Mouse (Mus musculus) kidney, embryonic 15.5 days (tissue): ENCODE measurements at regions not wholly inside any gene's neighbourhood (a gene's known extent, or its start where the extent isn't known, plus 50 kb on each side); places are given as distances from the start of the nearest gene placed in this dataset.

Experiments
- ATAC-seq: fragments of 200-750 bp; cut with Nextera tagmentation; replicated peaks from 2 replicates; pipeline ENCODE4 v1.8.0; 2017; ENCODE audit warnings: moderate TSS enrichment; ENCODE audit not compliant: low FRiP score
- H3K27ac ChIP-seq: fragments of 300-500 bp; sonication (generic); 2 replicates; pipeline ENCODE4 v1.5.1; 2015; ENCODE audit warnings: mild to moderate bottlenecking, inconsistent platforms
- H3K27me3 ChIP-seq: fragments of 300-500 bp; sonication (generic); 2 replicates; pipeline ENCODE4 v1.6.1; 2015; ENCODE audit warnings: inconsistent platforms
- H3K36me3 ChIP-seq: fragments of 300-500 bp; sonication (generic); 2 replicates; pipeline ENCODE4 v1.6.1; 2015; ENCODE audit warnings: inconsistent platforms
- H3K4me1 ChIP-seq: fragments of 300-500 bp; sonication (generic); 2 replicates; pipeline ENCODE4 v1.6.1; 2015; ENCODE audit warnings: inconsistent platforms
- H3K4me2 ChIP-seq: fragments of 300-500 bp; sonication (generic); 2 replicates; pipeline ENCODE4 v1.6.1; 2015; ENCODE audit warnings: moderate library complexity, mild to moderate bottlenecking, inconsistent platforms
- H3K4me3 ChIP-seq: fragments of 300-500 bp; sonication (generic); replicated peaks from 2 replicates; pipeline ENCODE4 v1.5.1; 2015; ENCODE audit warnings: mild to moderate bottlenecking, inconsistent platforms
- H3K9ac ChIP-seq: fragments of 300-500 bp; sonication (generic); 2 replicates; pipeline ENCODE4 v1.6.1; 2015; ENCODE audit warnings: mild to moderate bottlenecking, inconsistent platforms
- H3K9me3 ChIP-seq: fragments of 300-500 bp; sonication (generic); replicated peaks from 2 replicates; pipeline ENCODE4 v1.6.1; 2016; ENCODE audit warnings: inconsistent platforms
- WGBS: fragments of 180-500 bp; shearing (Covaris S2); methylation state at CpG from one replicate; pipeline ENCODE4 v1.1.7; 2015; ENCODE audit warnings: mixed read lengths; 5-methylcytosine and 5-hydroxymethylcytosine counted together

GRCm38 (mm10) chr1:138771307-138772011, 76.9 kb downstream of the Lhx9 start:
- Histone ChIP-seq H3K27me3 (no peaks in the 10 kb centered on the region), H3K27ac (no peak overlapping the region), H3K4me1 (no peaks in the 10 kb centered on the region), H3K4me3 (no peak overlapping the region), H3K36me3 (no peaks in the 10 kb centered on the region), H3K9me3 (no peaks in the 10 kb centered on the region), H3K4me2 (no peak overlapping the region), H3K9ac (no peak overlapping the region)
- ATAC-seq = no peak
- WGBS = 64% methylated on average over 3 of the region's 3 CpGs

DNA sequence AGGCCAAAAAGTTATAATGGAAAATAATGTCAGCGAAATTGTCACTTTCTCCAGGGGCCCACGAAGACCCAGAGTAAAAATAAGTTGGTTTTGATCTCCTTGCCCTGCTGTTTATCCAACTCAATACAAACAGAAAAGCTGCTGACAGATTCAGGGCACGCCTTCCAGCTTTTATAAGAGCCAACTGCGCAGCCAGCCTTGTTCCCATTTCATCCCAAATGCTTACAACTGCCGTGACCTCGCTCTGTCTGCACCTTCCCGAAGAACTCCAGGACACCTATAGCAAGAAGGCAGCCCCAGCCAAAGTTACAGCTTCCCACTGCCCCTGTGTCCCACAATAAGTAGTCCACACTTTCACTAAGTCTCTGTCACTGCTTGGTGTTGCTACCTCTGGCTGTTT, 85.5 kb downstream of the Lhx9 start:
- no peaks in the 10 kb centered on the region for H3K9me3 ChIP-seq
- H3K27me3 ChIP-seq = no peaks in the 10 kb centered on the region
- H3K36me3 ChIP-seq = no peaks in the 10 kb centered on the region
- no peak overlapping the region for H3K9ac ChIP-seq
- H3K4me1 ChIP-seq = no peaks in the 10 kb centered on the region
- no peak overlapping the region for H3K4me2 ChIP-seq
- no peak overlapping the region for H3K4me3 ChIP-seq
- 73% methylated on average over 7 of the region's 7 CpGs for WGBS
- no peak overlapping the region for H3K27ac ChIP-seq
- ATAC-seq = no peak

DNA sequence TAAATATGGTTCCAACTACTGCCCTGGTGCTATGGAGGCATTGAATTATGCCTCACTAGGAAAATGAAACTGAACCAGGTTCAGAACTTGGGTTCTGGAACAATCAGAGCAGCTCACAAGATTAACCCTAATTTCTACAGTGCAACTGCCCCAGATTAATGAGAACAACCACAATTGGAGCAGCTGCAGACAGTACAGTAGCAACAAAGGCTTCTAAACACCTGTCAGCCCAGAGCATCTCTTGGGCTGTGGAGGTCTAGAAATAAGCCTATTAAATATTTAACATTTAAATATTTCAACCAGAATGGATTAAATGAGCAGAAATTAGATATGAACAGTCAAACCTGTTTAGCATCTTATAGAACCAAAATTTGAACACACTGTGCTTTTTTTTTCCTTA, 90.6 kb downstream of the Lhx9 start:
- no peak overlapping the region for H3K4me2 ChIP-seq
- ATAC-seq = no peak
- no peaks in the 10 kb centered on the region for H3K36me3 ChIP-seq
- H3K4me3 ChIP-seq = no peak overlapping the region
- no peak overlapping the region for H3K27ac ChIP-seq
- no peaks in the 10 kb centered on the region for H3K4me1 ChIP-seq
- no peak overlapping the region for H3K9ac ChIP-seq
- no peaks in the 10 kb centered on the region for H3K9me3 ChIP-seq
- H3K27me3 ChIP-seq = no peaks in the 10 kb centered on the region

DNA sequence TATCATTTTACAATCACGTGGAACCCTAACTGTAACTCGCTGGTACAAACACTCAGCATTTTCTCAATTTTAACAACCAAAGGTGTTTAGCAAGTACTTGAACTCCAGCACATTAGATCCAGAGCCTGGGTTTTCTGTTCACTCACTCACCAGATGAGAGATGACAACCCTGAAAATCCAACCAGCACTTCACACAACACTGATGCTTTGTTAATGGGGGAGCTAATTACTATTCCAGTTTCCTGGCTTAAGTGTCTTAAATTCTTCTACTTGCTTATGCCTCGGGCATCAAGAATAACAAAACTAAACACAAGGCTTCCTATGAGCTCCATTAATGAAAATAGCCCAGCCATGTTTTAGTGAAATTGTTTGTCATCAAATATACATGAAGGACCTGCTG, 113.4 kb upstream of the Nek7 start:
- WGBS = 69% methylated on average over 3 of the region's 3 CpGs
- Histone ChIP-seq H3K27me3 (no peaks in the 10 kb centered on the region), H3K27ac (no peak overlapping the region), H3K4me1 (peaks cover 8% of the 10 kb centered on the region; the same call in 1 of the 2 replicates), H3K4me3 (no peak overlapping the region), H3K36me3 (no peaks in the 10 kb centered on the region), H3K4me2 (no peak overlapping the region), H3K9me3 (no peaks in the 10 kb centered on the region), H3K9ac (no peak overlapping the region)
- no peak for ATAC-seq

DNA sequence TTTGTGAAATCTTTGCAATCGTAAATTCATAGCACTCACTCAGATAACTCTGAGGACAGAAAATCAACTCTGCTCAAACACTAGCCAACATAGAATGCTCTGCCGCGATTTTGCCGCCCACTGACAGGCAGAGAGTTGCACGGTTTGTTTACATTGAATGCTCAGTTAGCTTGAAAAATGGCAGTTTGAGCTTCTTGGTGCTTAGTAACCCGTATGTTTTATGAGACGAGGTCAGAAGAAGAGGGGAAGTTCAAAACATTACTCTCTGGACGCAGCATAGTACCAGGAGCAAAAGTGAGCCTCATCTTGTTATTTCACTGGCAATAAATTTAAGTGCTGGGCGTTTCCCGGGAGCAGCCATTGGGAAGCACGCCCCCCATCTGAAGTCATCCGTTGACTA, 111.1 kb upstream of the Nek7 start:
- Histone ChIP-seq H3K9ac (no peak overlapping the region), H3K9me3 (no peaks in the 10 kb centered on the region), H3K36me3 (no peaks in the 10 kb centered on the region), H3K4me2 (peak overlapping the region; percentile 38), H3K27me3 (no peaks in the 10 kb centered on the region), H3K4me3 (no peak overlapping the region), H3K27ac (no peak overlapping the region), H3K4me1 (peaks cover 8% of the 10 kb centered on the region; the same call in 1 of the 2 replicates)
- 17% methylated on average over 12 of the region's 12 CpGs for WGBS
- ATAC-seq = peak; percentile 43; the same call in 1 of the 2 replicates

GRCm38 (mm10) chr1:138729089-138729699, 109.3 kb upstream of the Nek7 start:
- Histone ChIP-seq H3K36me3 (no peaks in the 10 kb centered on the region), H3K9me3 (no peaks in the 10 kb centered on the region), H3K9ac (no peak overlapping the region), H3K27ac (no peak overlapping the region), H3K27me3 (no peaks in the 10 kb centered on the region), H3K4me3 (no peak overlapping the region), H3K4me2 (no peak overlapping the region), H3K4me1 (peaks cover 8% of the 10 kb centered on the region; the same call in 1 of the 2 replicates)
- 37% methylated on average over 2 of the region's 2 CpGs for WGBS
- ATAC-seq = peak; percentile 61

DNA sequence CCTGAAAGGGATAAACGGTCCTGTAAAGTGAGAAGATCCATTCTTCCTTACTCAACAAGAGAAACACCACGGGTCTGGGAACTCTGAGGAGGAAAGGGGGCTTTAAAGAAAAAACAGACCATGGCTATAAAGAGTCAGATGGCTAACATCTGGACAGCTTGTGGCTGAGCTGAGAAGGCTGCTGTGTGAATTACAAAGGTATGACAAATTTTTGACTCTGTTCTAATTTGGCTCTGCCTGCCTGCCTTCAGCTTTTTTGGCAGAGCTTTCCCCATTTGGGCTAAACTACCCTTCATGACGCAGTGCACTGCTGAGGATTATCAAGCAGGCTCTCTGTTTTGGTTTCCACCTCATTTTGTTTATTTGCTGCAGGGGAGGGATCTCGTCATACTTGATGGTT, 100.8 kb upstream of the Nek7 start:
- no peak overlapping the region for H3K4me2 ChIP-seq
- no peak overlapping the region for H3K9ac ChIP-seq
- H3K4me3 ChIP-seq = no peak overlapping the region
- WGBS = 26% methylated on average over 4 of the region's 4 CpGs
- H3K9me3 ChIP-seq = no peaks in the 10 kb centered on the region
- no peaks in the 10 kb centered on the region for H3K4me1 ChIP-seq
- H3K27ac ChIP-seq = no peak overlapping the region
- H3K36me3 ChIP-seq = no peaks in the 10 kb centered on the region
- no peaks in the 10 kb centered on the region for H3K27me3 ChIP-seq
- no peak for ATAC-seq

DNA sequence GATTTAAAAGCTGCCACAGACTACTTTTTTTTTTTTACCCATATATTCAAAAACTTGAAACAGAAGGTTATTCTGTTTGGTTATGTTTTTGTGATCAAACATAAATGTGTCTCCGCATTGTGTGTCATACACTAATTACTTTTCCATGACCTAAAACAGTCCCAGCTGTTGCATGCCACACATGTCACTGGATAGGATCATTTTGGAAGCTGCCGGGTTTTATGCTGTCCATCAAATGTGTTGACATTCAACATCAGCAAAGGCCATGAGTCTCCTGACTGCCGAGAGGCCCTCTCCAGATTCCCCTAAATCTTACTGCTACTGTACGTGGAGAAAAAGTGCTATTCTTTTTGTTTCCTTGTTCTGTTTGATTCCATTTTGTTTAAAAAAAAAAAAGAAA, 99.4 kb upstream of the Nek7 start:
- H3K4me1 ChIP-seq = no peaks in the 10 kb centered on the region
- no peak overlapping the region for H3K4me3 ChIP-seq
- no peak overlapping the region for H3K9ac ChIP-seq
- 53% methylated on average over 4 of the region's 4 CpGs for WGBS
- no peak overlapping the region for H3K4me2 ChIP-seq
- no peaks in the 10 kb centered on the region for H3K36me3 ChIP-seq
- H3K27me3 ChIP-seq = no peaks in the 10 kb centered on the region
- no peak overlapping the region for H3K27ac ChIP-seq
- no peak for ATAC-seq
- H3K9me3 ChIP-seq = no peaks in the 10 kb centered on the region

- H3K27ac ChIP-seq = no peak overlapping the region
- no peak overlapping the region for H3K4me3 ChIP-seq
- no peak overlapping the region for H3K4me2 ChIP-seq
- H3K36me3 ChIP-seq = no peaks in the 10 kb centered on the region
- no peak for ATAC-seq
- H3K4me1 ChIP-seq = no peaks in the 10 kb centered on the region
- no peak overlapping the region for H3K9ac ChIP-seq
- 73% methylated on average over 5 of the region's 5 CpGs for WGBS
- no peaks in the 10 kb centered on the region for H3K9me3 ChIP-seq
- no peaks in the 10 kb centered on the region for H3K27me3 ChIP-seq
Measured at GRCm38 (mm10) chr1:138716991-138717390, 97.0 kb upstream of the Nek7 start.

- no peak overlapping the region for H3K9ac ChIP-seq
- no peak overlapping the region for H3K4me3 ChIP-seq
- H3K27me3 ChIP-seq = no peaks in the 10 kb centered on the region
- no peaks in the 10 kb centered on the region for H3K36me3 ChIP-seq
- no peaks in the 10 kb centered on the region for H3K9me3 ChIP-seq
- H3K27ac ChIP-seq = no peak overlapping the region
- no peaks in the 10 kb centered on the region for H3K4me1 ChIP-seq
- ATAC-seq = no peak
- 78% methylated on average over 3 of the region's 3 CpGs for WGBS
- no peak overlapping the region for H3K4me2 ChIP-seq
Measured at GRCm38 (mm10) chr1:138715162-138715561, 95.2 kb upstream of the Nek7 start.

DNA sequence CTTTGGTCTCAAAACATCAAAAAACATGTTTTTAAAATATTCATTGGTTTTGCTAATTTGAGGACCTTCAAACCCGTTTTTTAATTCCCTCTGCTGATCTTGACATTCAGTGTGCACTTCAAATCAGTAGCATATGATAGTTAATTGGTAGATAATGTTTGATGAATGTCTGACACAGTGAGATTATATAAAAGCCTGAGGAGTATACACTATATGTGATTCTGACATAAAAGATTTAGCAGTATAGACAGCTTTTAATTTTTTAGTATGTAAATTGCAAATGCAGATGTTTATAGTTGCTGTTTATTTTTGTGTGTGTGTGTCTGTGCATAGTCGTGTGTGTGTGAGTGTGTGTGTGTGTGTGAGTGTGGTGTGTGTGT, 89.3 kb upstream of the Nek7 start:
- Histone ChIP-seq H3K36me3 (no peaks in the 10 kb centered on the region), H3K4me2 (no peak overlapping the region), H3K9ac (no peak overlapping the region), H3K27ac (no peak overlapping the region), H3K9me3 (no peaks in the 10 kb centered on the region), H3K4me1 (no peaks in the 10 kb centered on the region), H3K4me3 (no peak overlapping the region), H3K27me3 (no peaks in the 10 kb centered on the region)
- 68% methylated on average over 2 of the region's 2 CpGs for WGBS
- no peak for ATAC-seq

- no peak for ATAC-seq
- Histone ChIP-seq H3K27me3 (no peaks in the 10 kb centered on the region), H3K9me3 (no peaks in the 10 kb centered on the region), H3K27ac (no peak overlapping the region), H3K9ac (no peak overlapping the region), H3K4me3 (no peak overlapping the region), H3K36me3 (no peaks in the 10 kb centered on the region), H3K4me1 (no peaks in the 10 kb centered on the region), H3K4me2 (no peak overlapping the region)
- 82% methylated on average over 7 of the region's 7 CpGs for WGBS
Measured at GRCm38 (mm10) chr1:138708507-138709228, 88.7 kb upstream of the Nek7 start.
